Mouse (Mus musculus) kidney, adult 18-20 months (tissue): Measurements from ENCODE around the gene Celf1.
"Not testable (repeated sequence)": the region's sequence is repeated elsewhere in the genome, so short reads cannot be mapped to it uniquely, and the experiment has no call there.

Experiments
- DNase-seq: peaks from one replicate; pipeline ENCODE4 v3.0.0; 2021

Gene Celf1

DNA sequence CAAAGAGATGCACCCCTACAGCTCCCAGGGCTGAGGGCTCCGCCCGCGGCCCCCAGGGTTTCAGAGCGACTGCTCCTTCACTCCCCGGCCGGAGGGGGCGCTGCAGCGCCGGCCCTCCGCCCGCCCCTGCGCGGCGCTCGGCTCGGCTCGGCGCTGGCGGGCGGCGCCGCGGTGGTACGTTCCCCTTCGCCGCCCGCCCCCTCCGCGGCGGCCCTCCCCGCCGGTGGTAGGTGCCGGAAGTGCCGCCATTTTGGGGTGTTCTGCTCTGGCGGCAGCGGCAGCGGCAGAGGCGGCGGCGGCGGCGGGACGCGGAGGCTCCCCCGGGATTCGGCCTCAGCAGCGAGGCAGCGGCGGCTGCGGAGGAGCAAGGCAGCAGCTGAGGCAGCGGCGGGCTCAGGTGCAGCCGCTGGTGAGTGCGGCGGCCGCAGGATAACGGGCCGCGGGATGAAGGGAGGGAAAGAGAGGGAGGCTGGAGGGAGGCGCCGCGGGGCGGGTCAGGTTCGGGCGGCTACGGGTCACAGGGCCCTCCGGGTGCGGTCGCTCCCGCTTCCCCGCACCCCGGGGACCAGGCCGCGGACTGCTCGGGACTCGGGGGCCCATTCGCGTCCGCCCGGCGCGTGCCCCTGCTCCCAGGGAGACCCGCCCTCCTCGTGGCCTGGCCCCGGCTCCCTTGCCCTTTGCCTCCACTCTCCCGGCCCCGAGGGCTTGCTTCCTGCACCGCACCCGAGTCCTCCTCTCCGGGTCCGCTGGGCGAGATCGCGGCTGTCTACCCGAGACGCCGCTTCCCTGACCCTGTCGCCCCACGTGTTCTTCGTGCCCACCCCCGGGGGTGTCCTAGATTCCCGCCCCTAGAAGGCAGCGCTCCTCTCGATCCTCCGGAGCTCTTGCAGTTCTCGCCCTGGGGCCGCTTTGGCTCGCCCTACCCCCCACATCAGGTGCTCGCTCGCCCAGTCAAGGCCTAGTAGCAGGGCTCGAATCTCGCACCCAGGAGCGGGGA is at the start of gene Celf1:
Celf1 (plus strand) TSS at position 150 of the 997 bp plus-strand sequence.
- peak; percentile 88 for DNase-seq

- DNase-seq = no peak
These were observed 46.4 kb upstream of the Celf1 start for GRCm38 (mm10) chr2:90893673-90894298.

- not testable (repeated sequence) for DNase-seq
These were observed 45.9 kb upstream of the Celf1 start for GRCm38 (mm10) chr2:90894299-90894677.

- DNase-seq = no peak
These were observed 36.8 kb upstream of the Celf1 start for GRCm38 (mm10) chr2:90903398-90903797.

DNA sequence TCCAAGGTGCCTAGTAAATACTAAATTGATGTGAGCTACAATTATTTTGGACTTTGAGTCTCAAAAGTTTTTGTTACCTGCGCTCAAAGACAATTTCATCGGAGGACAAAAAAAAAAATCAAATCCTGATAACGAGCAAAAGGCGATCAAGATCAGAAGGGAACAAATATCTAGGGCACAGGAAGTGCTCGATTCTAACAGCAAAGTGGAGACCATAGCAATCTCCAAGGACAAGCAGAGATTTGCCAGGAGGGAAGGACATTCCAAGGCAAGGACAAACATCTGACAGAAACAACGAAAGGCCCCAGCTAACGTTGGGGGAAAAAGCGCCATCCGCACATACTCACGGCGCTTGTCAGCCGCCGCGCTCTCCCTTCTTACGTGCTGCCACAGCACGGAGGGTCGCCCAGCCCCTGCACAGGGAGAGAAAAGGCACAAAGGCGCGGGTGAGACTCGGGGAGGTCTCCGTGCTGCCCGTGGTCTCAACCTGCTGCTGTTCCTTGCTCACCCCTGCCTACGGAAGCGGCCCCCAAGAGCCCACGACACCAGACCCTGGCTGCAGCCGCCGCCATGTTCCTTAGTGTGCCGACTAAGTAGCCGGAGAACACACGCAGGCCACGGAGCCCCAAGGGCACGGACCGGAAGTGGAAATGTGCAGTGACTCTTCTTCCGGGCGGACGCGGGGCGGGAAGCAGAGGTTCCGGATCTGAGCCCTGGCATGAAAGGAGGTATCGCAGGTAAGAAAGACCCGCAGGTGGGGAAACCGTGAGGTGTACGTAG is 35.9 kb upstream of the Celf1 start, which contains the start of the genes Kbtbd4 and Ndufs3:
Kbtbd4 (plus strand) TSS at position 665 of the 780 bp plus-strand sequence.
Ndufs3 (minus strand) TSS at position 752 of the 780 bp plus-strand sequence.
- DNase-seq = peak; percentile 92

DNA sequence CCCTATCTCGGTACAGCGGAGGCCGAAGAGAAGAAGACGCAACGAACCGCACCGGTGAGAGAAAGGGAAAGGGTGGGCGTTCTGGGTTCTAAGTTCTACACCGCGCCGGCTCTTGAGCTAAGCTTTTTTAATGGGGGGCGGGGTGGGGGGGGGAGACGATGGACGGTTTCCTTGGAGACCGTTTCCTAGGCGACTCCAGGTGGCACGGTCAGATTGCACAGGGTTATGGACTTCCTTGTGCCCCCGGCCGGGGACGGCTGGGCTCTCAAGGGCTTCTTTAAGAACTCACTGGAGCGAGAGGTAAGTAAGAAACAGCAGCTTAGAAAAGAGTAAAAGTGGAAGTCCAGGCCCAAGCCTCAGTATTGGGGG is 35.3 kb upstream of the Celf1 start:
- no peak for DNase-seq

DNA sequence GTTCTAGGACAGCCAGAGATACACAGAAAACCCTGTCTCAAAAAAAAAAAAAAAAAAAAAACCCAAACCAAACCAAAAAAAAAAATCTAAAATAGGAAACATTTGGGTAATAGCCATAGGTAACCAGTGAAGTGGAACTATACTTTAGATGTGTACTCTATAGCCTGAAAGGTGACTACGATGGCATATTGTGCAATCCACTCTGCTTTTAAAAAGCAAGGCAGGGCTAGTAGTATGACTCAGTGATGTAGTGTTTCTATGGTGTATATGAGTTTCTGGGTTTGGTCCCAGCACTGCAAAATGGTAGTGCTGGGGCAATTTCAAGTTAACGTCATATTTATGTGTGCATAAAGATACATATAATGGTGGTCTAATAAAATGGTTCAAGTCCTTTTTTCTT is 33.5 kb upstream of the Celf1 start:
- no peak for DNase-seq

- DNase-seq = no peak
These were observed 29.3 kb upstream of the Celf1 start for GRCm38 (mm10) chr2:90910861-90911260.

GRCm38 (mm10) chr2:90911668-90912067 is 28.5 kb upstream of the Celf1 start:
- DNase-seq = no peak

GRCm38 (mm10) chr2:90913671-90914070 is 26.5 kb upstream of the Celf1 start:
- DNase-seq = peak; percentile 38

DNA sequence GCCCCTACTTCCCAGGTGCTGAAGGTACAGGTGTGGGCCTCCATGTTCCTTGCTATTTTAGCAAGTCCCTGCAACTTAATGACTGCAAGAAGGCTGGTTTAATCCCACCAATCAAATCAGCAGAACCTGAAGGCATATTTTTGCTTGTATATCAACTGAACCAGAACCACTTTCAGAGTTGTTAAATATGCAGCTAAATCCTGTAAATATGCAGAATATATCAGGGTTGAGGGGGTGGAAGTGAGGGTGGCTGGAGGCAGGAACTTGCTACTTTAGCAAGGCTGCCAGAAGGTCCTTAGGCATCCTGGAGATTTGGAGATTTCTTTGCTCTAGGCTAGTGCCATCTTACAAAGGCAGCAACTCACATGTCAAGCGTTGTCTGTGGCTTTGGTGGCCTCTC is 24.7 kb upstream of the Celf1 start:
- no peak for DNase-seq

GRCm38 (mm10) chr2:90916560-90917232 is 23.5 kb upstream of the Celf1 start:
- no peak for DNase-seq

DNA sequence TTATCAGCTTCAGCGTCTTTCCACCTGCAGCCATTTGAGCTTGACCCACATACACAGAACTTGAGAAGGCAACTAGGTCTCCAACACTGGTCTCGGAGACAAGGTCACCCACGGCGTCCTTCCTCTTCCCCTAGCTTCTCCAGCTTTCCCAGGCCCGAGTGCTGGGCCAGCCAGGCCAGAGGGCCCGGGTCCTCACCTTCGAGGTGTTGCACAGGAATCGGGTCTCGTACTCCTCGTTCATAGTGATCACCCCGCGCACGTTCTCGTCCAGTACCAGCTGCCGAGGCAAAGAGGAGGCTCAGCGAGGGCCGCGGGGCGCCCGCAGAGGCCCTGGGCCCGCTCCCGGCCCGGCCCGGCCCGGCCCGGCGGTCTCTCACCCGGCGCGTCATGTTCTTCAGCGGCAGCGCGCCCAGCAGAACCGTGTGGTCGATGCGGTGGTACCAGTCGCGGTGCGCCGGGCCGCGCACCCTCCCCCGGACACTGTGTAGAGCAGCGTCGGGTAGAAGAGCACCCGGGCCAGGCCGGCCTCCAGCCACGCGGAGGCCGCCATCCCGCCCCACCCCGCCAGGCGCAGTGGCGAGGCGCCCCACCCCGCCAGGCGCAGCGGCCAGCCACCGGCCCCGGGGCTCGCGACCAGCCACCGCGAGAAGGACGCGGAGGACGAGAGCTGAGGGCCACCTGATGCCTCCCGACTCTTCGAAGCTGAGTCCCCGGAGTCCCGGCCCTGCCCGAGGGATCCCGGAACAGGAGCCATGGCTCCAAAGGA is 22.8 kb upstream of the Celf1 start:
- peak; percentile 81 for DNase-seq

DNA sequence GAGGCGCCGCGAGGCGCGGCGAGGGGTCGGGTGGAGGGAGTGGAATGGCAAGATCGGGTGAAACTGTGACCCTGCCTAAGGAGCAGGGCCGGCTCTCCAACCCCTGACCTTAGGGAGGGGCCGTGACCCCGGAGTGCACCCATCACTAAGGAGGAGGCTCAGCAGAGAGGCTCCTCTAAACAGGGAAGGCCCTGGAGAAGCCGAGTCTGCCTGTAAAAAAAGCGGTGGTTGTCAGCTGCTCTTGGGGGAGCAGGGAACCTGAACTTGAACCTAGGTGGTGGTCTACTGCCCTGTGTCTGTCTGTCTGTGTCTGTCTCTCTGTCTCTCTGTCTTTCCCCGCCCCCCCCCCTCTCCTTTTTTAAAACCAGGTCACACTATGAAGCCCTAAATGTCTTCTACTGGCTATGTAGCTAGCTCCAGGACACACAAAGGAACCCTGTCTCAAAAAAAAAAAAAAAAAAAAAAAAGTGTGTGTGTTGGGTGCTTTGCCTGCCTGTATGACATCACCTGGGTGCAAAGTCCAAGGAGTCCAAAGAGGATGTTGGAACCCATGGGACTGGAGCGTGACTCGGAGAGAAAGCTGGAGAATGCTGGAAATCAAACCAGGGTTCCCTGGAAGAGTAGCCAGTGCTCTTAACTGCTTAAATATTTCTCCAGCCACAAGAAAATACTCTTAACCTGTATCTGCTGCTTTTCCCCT is 22.0 kb upstream of the Celf1 start:
- peak; percentile 76 for DNase-seq

- DNase-seq = no peak
These were observed 19.0 kb upstream of the Celf1 start for GRCm38 (mm10) chr2:90921178-90921577.

DNA sequence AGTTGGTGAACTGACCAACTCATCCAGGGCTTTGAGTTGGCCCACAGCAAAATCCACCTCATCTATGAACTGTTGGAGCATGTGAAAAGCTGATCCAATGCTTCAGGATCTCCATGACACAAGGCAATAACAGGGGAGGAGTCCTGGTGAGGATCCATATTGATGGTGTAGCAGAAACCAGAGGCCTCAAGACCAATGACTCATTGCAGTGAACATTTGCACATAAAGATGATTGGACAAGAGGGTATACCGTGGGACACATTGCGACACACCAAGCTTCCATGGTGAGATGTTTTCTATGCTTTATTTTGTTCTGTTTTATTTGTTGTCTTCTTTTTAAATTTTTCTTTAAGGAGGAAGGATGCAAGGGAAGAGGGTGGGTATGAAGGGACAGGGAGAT is 17.5 kb upstream of the Celf1 start:
- DNase-seq = no peak

DNA sequence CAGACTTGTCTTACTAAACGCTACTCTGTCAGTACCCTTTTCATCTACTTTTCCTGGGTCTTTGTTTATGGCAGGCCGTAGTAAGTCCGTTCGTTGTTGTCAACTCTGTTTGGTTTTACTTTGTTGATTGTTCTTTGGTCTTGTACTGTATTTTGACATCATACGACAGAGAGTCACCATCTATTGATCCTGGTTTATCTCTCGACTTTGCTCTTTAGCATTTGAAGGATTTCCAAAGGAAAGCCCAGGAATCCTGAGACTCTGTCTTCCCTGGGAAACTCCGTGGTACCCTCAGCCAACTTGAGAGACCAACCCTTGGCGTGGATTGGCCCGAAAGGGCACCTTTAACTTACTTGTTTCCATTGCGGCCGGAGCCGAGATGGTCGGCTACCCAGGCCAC is 11.6 kb upstream of the Celf1 start:
- no peak for DNase-seq

GRCm38 (mm10) chr2:90931829-90932228 is 8.4 kb upstream of the Celf1 start:
- no peak for DNase-seq

DNA sequence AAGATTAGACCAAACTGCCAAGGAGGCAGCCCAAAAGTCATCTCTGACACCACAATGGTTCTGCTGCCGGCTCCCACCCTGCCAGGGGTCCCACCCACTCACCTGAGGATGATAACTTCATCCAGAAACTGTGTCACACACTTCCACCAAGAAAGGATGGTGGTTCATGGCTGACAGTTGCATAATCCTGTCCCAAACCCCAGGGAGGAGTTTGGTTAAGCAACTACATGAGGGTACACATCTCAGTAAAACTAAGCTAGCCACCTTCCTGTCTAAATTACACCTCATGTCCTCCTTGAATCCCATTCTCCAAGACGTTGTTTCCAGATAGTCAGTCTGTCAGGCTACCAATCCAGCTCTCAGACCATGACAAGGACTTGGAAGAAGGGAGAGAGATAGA is 7.9 kb upstream of the Celf1 start:
- no peak for DNase-seq

- no peak for DNase-seq
These were observed 1.8 kb upstream of the Celf1 start for GRCm38 (mm10) chr2:90938362-90938761.

GRCm38 (mm10) chr2:90939750-90940149 is 432 bp upstream of the Celf1 start:
- DNase-seq = no peak
